Mouse (Mus musculus): ENCODE data around the gene Mei1. TPM values are rescaled to one million over a fixed set of nuclear protein-coding genes. Genes with fewer than 3 reads are reported as not detected.
A peak's percentile ranks its signal among the peaks of the same experiment; 100 is the strongest.

Mei1 gene
- polyA plus RNA-seq, 1 experiment from 2014 or later: not detected

DNA sequence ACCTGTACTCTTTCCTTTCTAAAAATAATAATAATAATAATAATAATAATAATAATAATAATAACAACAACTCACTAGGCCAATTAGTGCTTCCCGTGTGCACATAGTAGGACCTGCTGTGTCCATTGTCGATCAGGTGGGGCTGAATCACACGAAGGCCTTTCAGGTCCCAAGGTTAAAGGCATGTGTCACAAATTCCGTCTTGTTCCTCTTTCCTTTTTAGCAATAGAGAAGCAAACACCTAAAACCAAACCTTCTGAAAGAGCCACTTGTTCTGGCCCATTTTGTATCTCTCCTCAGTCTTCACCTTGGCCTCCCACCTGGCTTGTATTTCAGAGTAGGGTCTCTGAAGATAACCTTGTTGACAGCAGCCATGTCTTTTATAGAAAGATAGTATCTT, 81.4 kb downstream of the Mei1 start:
- 92% methylated on average over 4 of the region's 4 CpGs for WGBS

DNA sequence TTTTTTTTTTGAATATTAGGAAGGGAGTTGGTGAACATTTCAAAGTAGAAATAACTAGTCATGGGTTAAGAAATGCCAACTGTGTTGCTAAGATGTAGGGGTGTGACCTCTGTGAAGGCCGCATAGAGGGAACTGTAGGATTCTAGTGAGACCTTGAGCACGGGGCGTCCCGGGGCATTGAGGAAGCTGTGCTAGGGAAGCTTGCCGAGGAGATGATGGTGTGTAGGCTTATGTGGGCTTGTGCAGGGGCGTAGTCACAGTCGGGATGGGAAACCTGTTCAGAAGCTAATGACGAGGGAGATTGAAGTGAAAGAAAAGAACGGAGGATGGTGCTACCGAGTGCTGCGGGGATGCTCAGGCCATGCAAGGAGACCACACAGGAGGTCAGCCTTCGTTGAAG, 82.2 kb downstream of the Mei1 start:
- no peaks in the 10 kb centered on the region for H3K27me3 ChIP-seq (replicated peaks; ENCODE audit: control insufficient read depth, insufficient read depth, low read length)
- ATAC-seq (replicated peaks; ENCODE audit: low FRiP score, low TSS enrichment, low read depth) (no peak), DNase-seq (ENCODE audit: low spot score) (no peak)
- H3K4me3 ChIP-seq (ENCODE audit: low read depth, low read length): no peak overlapping the region
- no peak overlapping the region for H3K4me2 ChIP-seq (ENCODE audit: low read length)
- H3K9me3 ChIP-seq (ENCODE audit: control insufficient read depth, low read length): no peaks in the 10 kb centered on the region
- H3K36me3 ChIP-seq (ENCODE audit: control insufficient read depth, insufficient read depth, low read length): 0 out of 2 replicates have a peak, but pooled peaks cover 4% of the 10 kb centered on the region
- no peak overlapping the region for H3K9ac ChIP-seq (ENCODE audit: low read length)
- peaks cover 23% of the 10 kb centered on the region for H3K4me1 ChIP-seq (replicated peaks; ENCODE audit: control insufficient read depth, insufficient read depth, low read length)
- H3K27ac ChIP-seq (ENCODE audit: low read depth): no peak overlapping the region
- 82% methylated on average over 12 of the region's 12 CpGs for WGBS

More for the DNA sequence above, 81.4 kb downstream of the Mei1 start:
- Histone ChIP-seq H3K27ac (ENCODE audit: low read depth) (no peak overlapping the region), H3K4me2 (ENCODE audit: low read length) (no peak overlapping the region), H3K36me3 (ENCODE audit: control insufficient read depth, insufficient read depth, low read length) (0 out of 2 replicates have a peak, but pooled peaks cover 4% of the 10 kb centered on the region), H3K4me3 (ENCODE audit: low read depth, low read length) (no peak overlapping the region), H3K27me3 (replicated peaks; ENCODE audit: control insufficient read depth, insufficient read depth, low read length) (no peaks in the 10 kb centered on the region), H3K4me1 (replicated peaks; ENCODE audit: control insufficient read depth, insufficient read depth, low read length) (peaks cover 23% of the 10 kb centered on the region), H3K9ac (ENCODE audit: low read length) (no peak overlapping the region), H3K9me3 (ENCODE audit: control insufficient read depth, low read length) (no peaks in the 10 kb centered on the region)
- ATAC-seq (replicated peaks; ENCODE audit: low FRiP score, low TSS enrichment, low read depth): no peak
- DNase-seq (ENCODE audit: low spot score): no peak

DNA sequence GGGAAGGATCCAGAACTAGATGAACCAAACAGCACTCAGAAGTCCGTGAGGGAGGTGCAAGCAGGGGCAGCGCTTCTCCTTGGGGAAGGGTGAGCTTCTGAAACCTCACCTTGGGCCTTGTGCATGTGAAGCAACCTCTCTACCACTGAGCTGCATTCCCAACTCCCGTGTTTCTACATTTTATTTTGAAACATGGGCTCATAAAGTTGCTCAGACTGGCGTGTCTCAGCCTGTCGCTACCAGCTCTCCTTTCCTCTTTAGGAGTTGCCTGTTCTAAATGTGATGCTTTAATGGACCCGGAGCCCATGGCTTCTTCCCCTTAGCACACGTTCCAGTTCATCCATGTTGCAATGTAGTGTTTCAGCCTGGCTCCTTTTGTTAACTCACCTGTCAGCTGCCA, 82.6 kb downstream of the Mei1 start:
- no peak for ATAC-seq (replicated peaks; ENCODE audit: low FRiP score, low TSS enrichment, low read depth)
- Histone ChIP-seq H3K9me3 (ENCODE audit: control insufficient read depth, low read length) (no peaks in the 10 kb centered on the region), H3K36me3 (ENCODE audit: control insufficient read depth, insufficient read depth, low read length) (0 out of 2 replicates have a peak, but pooled peaks cover 4% of the 10 kb centered on the region), H3K9ac (ENCODE audit: low read length) (no peak overlapping the region), H3K27ac (ENCODE audit: low read depth) (no peak overlapping the region), H3K4me2 (ENCODE audit: low read length) (no peak overlapping the region), H3K4me1 (replicated peaks; ENCODE audit: control insufficient read depth, insufficient read depth, low read length) (peaks cover 25% of the 10 kb centered on the region), H3K27me3 (replicated peaks; ENCODE audit: control insufficient read depth, insufficient read depth, low read length) (no peaks in the 10 kb centered on the region), H3K4me3 (ENCODE audit: low read depth, low read length) (no peak overlapping the region)
- whole genome bisulfite sequencing: 85% methylated on average over 7 of the region's 7 CpGs
- no peak for DNase-seq (ENCODE audit: low spot score)

DNA sequence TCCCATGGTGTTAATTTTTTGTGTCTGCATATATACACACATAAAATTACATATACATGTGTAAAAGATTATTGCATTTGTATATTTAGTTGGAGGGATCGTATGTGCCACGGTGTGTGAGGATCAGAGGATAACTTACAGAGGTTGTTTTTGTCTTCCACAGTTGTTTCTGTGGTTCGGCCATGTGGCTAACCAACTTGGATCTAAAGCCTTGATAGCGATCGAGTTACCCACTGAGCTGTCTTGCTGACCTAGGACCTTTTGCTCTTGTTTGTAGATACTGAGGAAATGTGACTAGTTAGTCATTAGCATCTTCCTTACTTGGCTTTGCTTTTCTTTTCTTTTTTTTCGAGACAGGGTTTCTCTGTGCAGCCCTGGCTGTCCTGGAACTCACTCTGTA, 86.5 kb downstream of the Mei1 start:
- DNase-seq (ENCODE audit: low spot score) (no peak), ATAC-seq (replicated peaks; ENCODE audit: low FRiP score, low TSS enrichment, low read depth) (no peak)
- H3K9me3 ChIP-seq (ENCODE audit: control insufficient read depth, low read length): no peaks in the 10 kb centered on the region
- H3K36me3 ChIP-seq (ENCODE audit: control insufficient read depth, insufficient read depth, low read length): 0 out of 2 replicates have a peak, but pooled peaks cover 3% of the 10 kb centered on the region
- H3K27me3 ChIP-seq (replicated peaks; ENCODE audit: control insufficient read depth, insufficient read depth, low read length): no peaks in the 10 kb centered on the region
- no peak overlapping the region for H3K27ac ChIP-seq (ENCODE audit: low read depth)
- no peak overlapping the region for H3K4me3 ChIP-seq (ENCODE audit: low read depth, low read length)
- 93% methylated on average over 6 of the region's 6 CpGs for WGBS
- H3K4me1 ChIP-seq (replicated peaks; ENCODE audit: control insufficient read depth, insufficient read depth, low read length): peaks cover 48% of the 10 kb centered on the region
- H3K4me2 ChIP-seq (ENCODE audit: low read length): no peak overlapping the region
- no peak overlapping the region for H3K9ac ChIP-seq (ENCODE audit: low read length)

DNA sequence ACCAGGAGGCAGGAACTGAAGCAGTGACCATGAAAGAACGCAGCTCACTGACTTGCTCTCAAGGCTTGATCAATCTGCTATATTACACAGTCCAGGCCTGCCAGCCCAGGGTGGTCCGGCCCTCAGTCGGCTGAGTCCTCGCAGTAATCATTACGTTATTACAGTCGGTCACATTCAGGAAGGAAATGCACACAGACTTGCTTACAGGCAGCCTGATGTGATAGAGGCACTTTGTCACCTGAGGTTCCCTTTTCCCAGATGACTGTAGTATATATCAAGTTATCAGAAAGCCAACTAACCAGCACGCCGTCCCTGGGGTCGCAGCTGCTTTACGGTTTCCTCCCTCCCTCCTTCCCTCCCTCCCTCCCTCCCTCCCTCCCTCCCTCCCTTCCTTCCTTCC, 87.1 kb downstream of the Mei1 start:
- H3K4me2 ChIP-seq (ENCODE audit: low read length): no peak overlapping the region
- no peaks in the 10 kb centered on the region for H3K36me3 ChIP-seq (ENCODE audit: control insufficient read depth, insufficient read depth, low read length)
- H3K27ac ChIP-seq (ENCODE audit: low read depth): no peak overlapping the region
- ATAC-seq (replicated peaks; ENCODE audit: low FRiP score, low TSS enrichment, low read depth) (no peak), DNase-seq (ENCODE audit: low spot score) (no peak)
- peaks cover 50% of the 10 kb centered on the region for H3K4me1 ChIP-seq (replicated peaks; ENCODE audit: control insufficient read depth, insufficient read depth, low read length)
- WGBS: 67% methylated on average over 10 of the region's 10 CpGs
- H3K9ac ChIP-seq (ENCODE audit: low read length): no peak overlapping the region
- no peaks in the 10 kb centered on the region for H3K27me3 ChIP-seq (replicated peaks; ENCODE audit: control insufficient read depth, insufficient read depth, low read length)
- no peaks in the 10 kb centered on the region for H3K9me3 ChIP-seq (ENCODE audit: control insufficient read depth, low read length)
- H3K4me3 ChIP-seq (ENCODE audit: low read depth, low read length): no peak overlapping the region

DNA sequence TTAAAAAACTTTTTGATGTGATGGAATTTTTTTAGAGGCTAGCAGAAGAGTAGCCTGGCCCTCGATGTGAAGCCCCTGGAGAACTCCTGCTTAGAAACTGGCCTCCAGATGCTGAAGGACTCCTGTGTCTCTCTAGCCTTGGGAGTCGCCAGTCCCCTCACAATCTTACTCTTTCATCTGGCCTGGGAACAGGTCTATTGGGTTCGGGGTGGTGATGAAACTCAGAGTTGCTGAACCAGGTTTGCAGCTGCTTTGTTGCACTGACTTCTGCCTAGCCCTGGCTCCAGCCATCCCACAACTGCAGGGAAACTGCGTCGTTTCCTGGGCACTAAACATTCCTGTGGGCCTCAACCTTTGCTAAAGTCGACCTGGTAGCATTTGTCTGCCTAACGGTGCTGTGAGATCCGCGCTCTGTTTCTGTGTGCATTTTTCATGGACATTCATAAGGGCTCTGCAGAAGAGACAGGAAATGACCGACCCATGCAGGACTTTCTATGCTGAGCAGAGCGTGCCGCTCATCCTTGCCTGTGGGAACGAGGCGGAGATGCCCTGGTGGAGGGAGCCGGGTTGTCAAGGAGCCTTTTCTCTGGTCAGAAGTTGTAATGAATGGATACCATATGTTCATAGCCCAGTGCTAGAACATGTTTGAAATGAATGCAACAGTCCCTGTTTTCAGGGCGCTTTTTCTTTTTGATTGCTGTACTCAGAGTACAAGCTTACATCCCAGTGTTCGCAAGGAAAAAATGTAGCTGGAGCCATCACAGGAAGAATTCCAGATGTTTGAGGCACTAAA, 88.6 kb downstream of the Mei1 start:
- ATAC-seq (replicated peaks; ENCODE audit: low FRiP score, low TSS enrichment, low read depth): no peak

DNA sequence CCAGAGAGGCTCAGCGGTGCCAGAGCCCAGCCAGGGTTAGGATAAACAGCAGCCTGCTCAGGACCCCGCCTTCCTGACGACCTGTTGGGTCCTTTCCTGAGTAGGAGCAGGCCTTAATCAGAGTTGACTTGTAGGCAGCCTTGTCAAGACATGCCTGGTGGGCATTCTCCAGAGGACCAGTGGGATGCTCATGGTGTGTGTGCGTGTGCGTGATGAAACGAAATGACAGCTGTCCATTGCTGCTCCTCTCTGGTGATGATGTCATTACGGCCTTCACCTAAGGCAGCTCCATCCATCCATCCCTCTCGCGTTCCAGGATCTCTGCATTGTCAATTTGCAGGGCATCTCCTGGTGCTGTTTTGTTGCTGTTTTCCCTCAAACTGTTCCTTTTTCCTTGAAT, 89.7 kb downstream of the Mei1 start:
- 76% methylated on average over 9 of the region's 9 CpGs for WGBS
- Histone ChIP-seq H3K4me3 (ENCODE audit: low read depth, low read length) (no peak overlapping the region), H3K27me3 (replicated peaks; ENCODE audit: control insufficient read depth, insufficient read depth, low read length) (no peaks in the 10 kb centered on the region), H3K9me3 (ENCODE audit: control insufficient read depth, low read length) (no peaks in the 10 kb centered on the region), H3K27ac (ENCODE audit: low read depth) (no peak overlapping the region), H3K4me2 (ENCODE audit: low read length) (no peak overlapping the region), H3K9ac (ENCODE audit: low read length) (no peak overlapping the region), H3K4me1 (replicated peaks; ENCODE audit: control insufficient read depth, insufficient read depth, low read length) (peaks cover 51% of the 10 kb centered on the region), H3K36me3 (ENCODE audit: control insufficient read depth, insufficient read depth, low read length) (no peaks in the 10 kb centered on the region)
- no peak for ATAC-seq (replicated peaks; ENCODE audit: low FRiP score, low TSS enrichment, low read depth)
- DNase-seq (ENCODE audit: low spot score): no peak

More for the DNA sequence above, 88.6 kb downstream of the Mei1 start:
- H3K4me2 ChIP-seq (ENCODE audit: low read length): peak overlapping the region; percentile 24
- no peaks in the 10 kb centered on the region for H3K9me3 ChIP-seq (ENCODE audit: control insufficient read depth, low read length)
- no peaks in the 10 kb centered on the region for H3K36me3 ChIP-seq (ENCODE audit: control insufficient read depth, insufficient read depth, low read length)
- 25% methylated on average over 17 of the region's 17 CpGs for WGBS
- H3K27me3 ChIP-seq (replicated peaks; ENCODE audit: control insufficient read depth, insufficient read depth, low read length): no peaks in the 10 kb centered on the region
- peak overlapping the region; percentile 79 for H3K27ac ChIP-seq (ENCODE audit: low read depth)
- no peak for DNase-seq (ENCODE audit: low spot score)
- peaks cover 44% of the 10 kb centered on the region for H3K4me1 ChIP-seq (replicated peaks; ENCODE audit: control insufficient read depth, insufficient read depth, low read length)
- no peak overlapping the region for H3K4me3 ChIP-seq (ENCODE audit: low read depth, low read length)
- H3K9ac ChIP-seq (ENCODE audit: low read length): no peak overlapping the region

DNA sequence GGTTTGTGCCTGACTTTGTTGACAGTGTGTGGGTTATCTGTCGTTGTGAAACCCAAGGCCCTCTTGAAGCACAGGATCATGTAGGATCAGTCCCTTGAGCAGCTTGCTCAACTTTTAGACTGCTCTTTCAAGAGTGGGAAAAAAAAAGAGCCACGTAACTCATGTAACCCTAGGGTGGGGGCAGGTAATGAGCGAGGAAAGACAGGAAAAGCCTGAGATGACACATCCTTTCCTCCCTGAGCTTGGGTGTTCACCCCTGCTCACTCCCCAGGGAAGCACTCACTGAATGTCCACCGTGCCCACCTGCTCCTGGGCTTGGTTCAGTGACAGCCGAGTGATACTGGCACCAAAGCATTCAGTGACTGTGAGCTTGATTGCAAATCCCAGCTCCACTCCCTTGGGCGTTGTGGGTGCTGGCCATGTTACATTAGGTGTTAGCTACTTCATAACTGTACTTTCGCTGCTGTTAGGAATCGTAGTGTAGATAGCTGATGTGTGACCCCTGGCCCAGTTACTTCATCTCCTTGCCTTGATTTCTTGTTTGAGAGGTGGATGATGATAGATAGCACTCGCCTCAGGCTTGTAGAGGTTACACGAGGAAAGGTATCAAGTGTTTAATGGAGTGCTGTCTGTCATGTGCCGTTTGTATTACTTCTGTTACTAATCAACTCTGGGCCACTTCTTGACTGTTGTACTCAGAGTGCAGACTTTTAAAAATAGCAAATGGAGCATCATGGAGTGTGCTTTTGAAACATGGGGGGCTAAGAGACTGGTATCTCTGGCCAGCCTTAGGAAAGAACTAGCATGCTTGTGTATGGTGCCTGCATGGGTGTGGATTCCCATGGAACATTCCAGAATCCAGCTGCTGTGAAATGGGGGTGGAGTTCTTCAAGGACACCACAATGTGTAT, 91.2 kb downstream of the Mei1 start:
- 68% methylated on average over 11 of the region's 11 CpGs for WGBS
- Histone ChIP-seq H3K4me2 (ENCODE audit: low read length) (no peak overlapping the region), H3K27ac (ENCODE audit: low read depth) (no peak overlapping the region), H3K4me1 (replicated peaks; ENCODE audit: control insufficient read depth, insufficient read depth, low read length) (peaks cover 59% of the 10 kb centered on the region), H3K4me3 (ENCODE audit: low read depth, low read length) (no peak overlapping the region), H3K27me3 (replicated peaks; ENCODE audit: control insufficient read depth, insufficient read depth, low read length) (no peaks in the 10 kb centered on the region), H3K9ac (ENCODE audit: low read length) (no peak overlapping the region), H3K9me3 (ENCODE audit: control insufficient read depth, low read length) (no peaks in the 10 kb centered on the region), H3K36me3 (ENCODE audit: control insufficient read depth, insufficient read depth, low read length) (no peaks in the 10 kb centered on the region)
- ATAC-seq (replicated peaks; ENCODE audit: low FRiP score, low TSS enrichment, low read depth) (no peak), DNase-seq (ENCODE audit: low spot score) (no peak)

All from intestine, embryonic 14.5 days (tissue).